Mouse (Mus musculus) intestine, embryonic 15.5 days (tissue): ENCODE data around the gene Slit1. TPM values are rescaled to one million over a fixed set of nuclear protein-coding genes. Genes with fewer than 3 reads are reported as not detected.

Experiments
- ATAC-seq: fragments of 200-750 bp; cut with Nextera tagmentation; 2 replicates; pipeline ENCODE4 v1.8.0; 2017; ENCODE audit warnings: moderate TSS enrichment, moderate library complexity
- H3K27ac ChIP-seq: fragments of 300-500 bp; sonication (generic); 2 replicates; pipeline ENCODE4 v1.5.1; 2015; ENCODE audit warnings: mild to moderate bottlenecking, inconsistent platforms
- H3K27me3 ChIP-seq: fragments of 300-500 bp; sonication (generic); replicated peaks from 2 replicates; pipeline ENCODE4 v1.6.1; 2015; ENCODE audit warnings: inconsistent platforms
- H3K36me3 ChIP-seq: fragments of 300-500 bp; sonication (generic); 2 replicates; pipeline ENCODE4 v1.6.1; 2015; ENCODE audit warnings: inconsistent platforms
- H3K4me1 ChIP-seq: fragments of 300-500 bp; sonication (generic); replicated peaks from 2 replicates; pipeline ENCODE4 v1.6.1; 2015; ENCODE audit warnings: inconsistent platforms
- H3K4me2 ChIP-seq: fragments of 300-500 bp; sonication (generic); replicated peaks from 2 replicates; pipeline ENCODE4 v1.6.1; 2015; ENCODE audit warnings: mild to moderate bottlenecking, inconsistent platforms
- H3K4me3 ChIP-seq: fragments of 300-500 bp; sonication (generic); replicated peaks from 2 replicates; pipeline ENCODE4 v1.5.1; 2015; ENCODE audit warnings: inconsistent platforms
- H3K9ac ChIP-seq: fragments of 300-500 bp; sonication (generic); 2 replicates; pipeline ENCODE4 v1.6.1; 2015; ENCODE audit warnings: inconsistent platforms
- H3K9me3 ChIP-seq: fragments of 300-500 bp; sonication (generic); 2 replicates; pipeline ENCODE4 v1.6.1; 2016; ENCODE audit warnings: inconsistent platforms
- WGBS: fragments of 180-500 bp; shearing (Covaris S2); methylation state at CpG from one replicate; pipeline ENCODE4 v1.1.7; 2015; 5-methylcytosine and 5-hydroxymethylcytosine counted together
- polyA plus RNA-seq: library from polyadenylated mRNA; unstranded; fragments of >200 nt; fragmentation: Nextera tagmentation; extraction: Ambion mirVana; gene quantifications from 2 replicates; pipeline ENCODE4 v1.2.1, GENCODE M21; 2015

Slit1 gene
- polyA plus RNA-seq, 1 experiment from 2014 or later, result 0.63 TPM

DNA sequence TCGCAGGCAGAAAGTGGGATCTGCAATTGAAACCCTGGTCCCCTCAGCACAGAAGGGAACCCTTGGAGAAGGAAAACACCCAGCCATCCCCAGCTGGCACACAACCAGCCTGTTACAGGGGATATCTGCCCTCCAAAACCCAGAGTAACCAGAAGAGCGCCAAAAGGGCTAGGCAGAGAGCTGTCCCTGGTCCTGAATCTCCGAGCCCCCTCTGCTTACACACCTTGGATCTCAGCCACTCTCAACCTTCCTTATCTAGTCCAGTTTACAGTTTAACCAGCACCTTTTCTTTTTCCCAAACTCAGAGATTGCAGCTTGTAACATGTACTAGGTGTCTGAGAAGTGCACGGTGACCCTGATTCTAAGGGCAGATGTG lies 82.5 kb downstream of the Slit1 start:
- H3K4me2 ChIP-seq, result no peak overlapping the region
- H3K27ac ChIP-seq, result no peak overlapping the region
- H3K4me1 ChIP-seq, result no peaks in the 10 kb centered on the region; the same call in 1 of the 2 replicates
- no peaks in the 10 kb centered on the region for H3K9me3 ChIP-seq
- 10% methylated on average over 4 of the region's 4 CpGs for WGBS
- H3K36me3 ChIP-seq, result no peaks in the 10 kb centered on the region
- H3K4me3 ChIP-seq, result no peak overlapping the region
- no peak overlapping the region for H3K9ac ChIP-seq
- peak; percentile 58; the same call in 1 of the 2 replicates for ATAC-seq
- peaks cover 17% of the 10 kb centered on the region for H3K27me3 ChIP-seq

DNA sequence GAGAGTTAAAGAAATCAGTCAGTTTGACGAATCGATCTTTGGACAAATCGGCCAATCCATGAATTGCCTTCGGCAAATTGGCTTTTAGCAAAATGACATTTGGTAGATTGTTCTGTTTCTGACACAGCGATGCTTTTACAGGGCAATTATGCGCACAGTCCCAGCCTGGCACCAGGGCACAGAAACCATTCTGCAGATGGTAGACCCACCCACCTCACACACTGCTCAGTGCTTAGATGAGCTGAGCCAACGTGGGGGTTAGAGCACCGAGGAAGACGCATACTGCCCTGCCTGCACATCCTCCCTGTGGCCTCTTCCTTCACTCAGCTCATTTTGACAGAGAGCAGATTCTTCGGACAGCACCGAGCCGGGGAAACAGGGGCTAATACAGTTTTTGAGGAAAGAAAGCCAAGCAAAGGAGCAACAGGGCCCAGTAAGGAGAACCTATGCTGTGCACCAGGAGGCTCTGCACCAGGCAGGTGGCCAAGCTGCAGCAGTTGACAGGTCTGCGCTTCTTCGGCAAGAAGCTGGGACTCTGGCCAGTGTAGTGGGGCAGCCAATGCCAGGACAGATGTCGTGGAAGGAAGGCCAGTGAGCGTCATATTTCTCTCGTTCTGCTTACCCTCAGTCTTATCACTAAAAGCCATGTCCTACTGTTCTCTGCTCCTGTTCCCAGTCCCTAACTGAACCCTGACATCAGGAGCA lies 83.0 kb downstream of the Slit1 start:
- Histone ChIP-seq H3K27ac (no peak overlapping the region), H3K27me3 (peaks cover 17% of the 10 kb centered on the region), H3K4me1 (no peaks in the 10 kb centered on the region; the same call in 1 of the 2 replicates), H3K9me3 (no peaks in the 10 kb centered on the region), H3K4me2 (no peak overlapping the region), H3K9ac (no peak overlapping the region), H3K4me3 (no peak overlapping the region), H3K36me3 (no peaks in the 10 kb centered on the region)
- no peak for ATAC-seq
- 65% methylated on average over 17 of the region's 17 CpGs for WGBS

DNA sequence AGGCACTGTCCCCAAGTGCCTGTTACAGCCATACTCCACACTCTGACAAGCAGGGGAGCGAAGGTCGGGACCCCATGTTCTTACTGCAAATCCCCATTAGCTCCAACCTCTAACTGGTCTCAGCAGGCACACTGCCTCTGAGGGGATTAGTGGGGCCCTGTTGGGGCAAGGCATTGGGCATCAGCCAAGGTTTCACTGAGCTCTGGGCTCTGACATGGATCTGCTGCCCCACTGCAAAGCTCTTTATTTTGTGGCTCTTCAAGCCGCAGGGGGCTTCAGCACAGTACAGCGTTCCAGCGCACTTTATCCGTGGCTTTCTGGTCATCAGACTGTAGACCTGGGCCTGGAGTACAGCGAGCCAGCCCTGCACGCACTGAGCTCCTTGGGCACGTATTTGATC lies 86.0 kb downstream of the Slit1 start:
- Histone ChIP-seq H3K36me3 (no peaks in the 10 kb centered on the region), H3K4me1 (no peaks in the 10 kb centered on the region), H3K9ac (no peak overlapping the region), H3K27me3 (peaks cover 7% of the 10 kb centered on the region), H3K9me3 (no peaks in the 10 kb centered on the region), H3K27ac (no peak overlapping the region), H3K4me2 (no peak overlapping the region), H3K4me3 (no peak overlapping the region)
- ATAC-seq, result no peak
- 28% methylated on average over 9 of the region's 9 CpGs for WGBS

DNA sequence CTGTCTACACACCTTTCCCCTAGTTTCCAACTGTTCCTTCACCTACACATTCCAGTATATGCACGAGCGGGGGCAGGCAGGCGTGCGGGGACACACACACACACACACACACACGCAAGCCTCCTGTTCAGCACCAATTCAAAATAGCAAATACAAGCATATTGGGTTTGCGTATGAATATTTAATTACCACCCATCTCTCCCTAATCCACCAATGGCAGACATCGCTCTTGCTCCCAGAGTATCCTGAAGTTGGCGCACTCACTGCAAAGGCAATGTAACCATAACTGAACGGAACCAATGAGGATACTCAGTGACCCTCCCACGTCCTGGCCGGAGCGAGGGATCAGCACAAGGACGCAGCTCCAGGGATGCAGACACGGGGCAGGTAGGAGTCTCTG lies 86.8 kb downstream of the Slit1 start:
- no peak overlapping the region for H3K4me2 ChIP-seq
- no peak for ATAC-seq
- peaks cover 7% of the 10 kb centered on the region for H3K27me3 ChIP-seq
- H3K4me3 ChIP-seq, result no peak overlapping the region
- H3K36me3 ChIP-seq, result no peaks in the 10 kb centered on the region
- H3K9ac ChIP-seq, result no peak overlapping the region
- no peaks in the 10 kb centered on the region for H3K9me3 ChIP-seq
- WGBS, result 77% methylated on average over 14 of the region's 14 CpGs
- H3K27ac ChIP-seq, result no peak overlapping the region
- H3K4me1 ChIP-seq, result no peaks in the 10 kb centered on the region

DNA sequence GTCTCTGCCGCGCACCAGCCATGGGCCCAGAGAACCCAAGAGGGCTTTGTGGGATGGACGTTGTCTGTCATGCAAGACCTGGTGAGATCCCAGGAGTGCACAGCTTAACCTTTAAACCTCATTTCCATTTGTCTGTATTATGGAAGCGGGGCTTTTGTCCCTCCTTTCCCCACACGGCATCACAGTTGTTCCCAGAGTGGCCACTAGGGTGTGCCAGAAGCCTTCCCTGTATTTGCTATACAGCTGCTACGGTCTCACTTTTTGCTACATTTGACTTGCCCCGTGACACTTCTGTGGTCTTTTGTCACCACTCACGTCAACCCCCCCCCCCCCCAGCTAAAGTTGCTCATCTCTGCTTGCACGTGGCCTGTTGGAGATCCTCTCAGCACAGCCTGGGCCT lies 87.5 kb downstream of the Slit1 start:
- H3K9me3 ChIP-seq, result no peaks in the 10 kb centered on the region
- H3K4me2 ChIP-seq, result no peak overlapping the region
- no peaks in the 10 kb centered on the region for H3K36me3 ChIP-seq
- no peak overlapping the region for H3K27ac ChIP-seq
- ATAC-seq, result peak; percentile 50; the same call in 1 of the 2 replicates
- H3K4me3 ChIP-seq, result no peak overlapping the region
- 7% methylated on average over 9 of the region's 9 CpGs for WGBS
- H3K9ac ChIP-seq, result no peak overlapping the region
- H3K27me3 ChIP-seq, result peaks cover 7% of the 10 kb centered on the region
- no peaks in the 10 kb centered on the region for H3K4me1 ChIP-seq

DNA sequence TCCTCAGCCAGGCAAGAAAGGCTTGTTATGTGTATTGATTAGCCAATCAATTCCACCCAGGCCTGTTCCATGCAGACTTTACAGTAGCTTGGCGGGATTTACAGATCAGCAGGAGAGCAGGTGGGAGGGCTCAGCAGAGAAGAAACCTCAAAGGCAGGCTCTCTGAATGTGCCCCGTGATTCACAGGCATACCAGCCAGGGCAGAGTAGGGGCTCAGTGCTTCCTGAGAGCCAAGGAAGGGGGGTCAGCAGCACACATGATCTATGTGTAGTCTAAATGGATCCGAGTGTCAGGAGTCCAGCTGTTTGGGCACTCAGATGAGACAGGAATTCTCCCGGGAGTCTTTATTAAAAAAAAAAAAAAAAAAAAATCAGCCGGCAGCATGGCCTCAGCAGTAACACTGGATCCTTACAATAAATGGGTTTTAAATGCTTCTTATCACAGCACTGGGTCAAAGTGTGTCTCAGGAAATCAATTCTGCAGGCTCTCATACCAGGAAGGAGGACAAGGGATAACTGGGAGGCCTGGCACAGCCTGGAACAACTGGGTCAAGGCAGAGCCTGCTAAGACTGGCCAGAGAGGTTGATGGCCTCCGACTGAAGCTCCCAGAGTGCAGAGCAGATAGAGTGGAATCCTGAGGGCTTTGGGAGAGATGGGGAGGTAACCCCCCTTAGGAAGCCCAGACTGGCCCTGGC lies 88.2 kb downstream of the Slit1 start:
- H3K4me3 ChIP-seq, result no peak overlapping the region
- H3K36me3 ChIP-seq, result no peaks in the 10 kb centered on the region
- H3K4me2 ChIP-seq, result no peak overlapping the region
- ATAC-seq, result peak; percentile 77
- no peaks in the 10 kb centered on the region for H3K4me1 ChIP-seq
- no peak overlapping the region for H3K27ac ChIP-seq
- no peaks in the 10 kb centered on the region for H3K9me3 ChIP-seq
- WGBS, result 21% methylated on average over 6 of the region's 6 CpGs
- peaks cover 7% of the 10 kb centered on the region for H3K27me3 ChIP-seq
- H3K9ac ChIP-seq, result no peak overlapping the region

DNA sequence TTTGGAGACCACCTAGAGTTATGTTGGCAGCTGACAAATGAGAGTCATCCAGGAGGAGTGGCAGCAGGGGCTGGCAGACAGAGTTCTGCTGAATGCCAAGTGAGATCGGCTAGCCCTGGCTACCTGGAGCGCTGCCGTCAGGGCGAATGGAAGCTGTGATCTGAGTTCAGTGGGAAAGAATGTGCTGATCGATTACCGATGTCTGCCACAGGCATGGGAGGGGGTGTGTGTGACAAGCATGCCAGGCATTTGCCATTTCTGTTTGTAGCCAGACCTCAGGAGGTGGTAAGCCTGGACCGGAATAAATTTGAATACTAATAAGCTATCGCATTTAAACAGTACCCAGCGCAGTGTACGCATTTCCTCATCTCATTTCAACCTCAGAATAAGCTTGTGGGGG lies 91.5 kb downstream of the Slit1 start:
- H3K4me2 ChIP-seq, result no peak overlapping the region
- no peak overlapping the region for H3K4me3 ChIP-seq
- 51% methylated on average over 10 of the region's 10 CpGs for whole genome bisulfite sequencing
- no peak overlapping the region for H3K9ac ChIP-seq
- no peaks in the 10 kb centered on the region for H3K4me1 ChIP-seq
- H3K36me3 ChIP-seq, result no peaks in the 10 kb centered on the region
- no peak overlapping the region for H3K27ac ChIP-seq
- peaks cover 7% of the 10 kb centered on the region for H3K27me3 ChIP-seq
- H3K9me3 ChIP-seq, result no peaks in the 10 kb centered on the region
- no peak for ATAC-seq

DNA sequence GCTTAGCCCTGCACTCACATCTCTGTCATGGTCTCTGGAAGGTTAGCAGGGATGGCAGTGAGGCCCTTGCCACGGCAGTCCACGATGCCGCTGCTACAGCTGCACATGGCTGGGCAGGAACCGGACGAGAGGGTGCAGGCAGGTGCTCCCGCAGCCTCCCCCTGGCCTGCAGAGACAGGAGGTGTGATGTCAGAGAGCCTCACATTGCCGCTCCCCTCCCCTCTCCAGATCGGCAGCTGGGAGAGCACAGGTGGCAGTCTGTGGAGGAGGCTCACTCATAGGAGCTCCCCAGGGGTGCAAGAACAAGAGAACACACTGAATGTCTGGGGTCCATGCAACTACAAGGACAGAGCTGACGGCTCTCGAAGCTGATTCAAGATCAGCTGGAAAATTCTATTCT lies 94.1 kb downstream of the Slit1 start:
- no peaks in the 10 kb centered on the region for H3K36me3 ChIP-seq
- no peaks in the 10 kb centered on the region for H3K9me3 ChIP-seq
- H3K4me1 ChIP-seq, result no peaks in the 10 kb centered on the region
- no peaks in the 10 kb centered on the region for H3K27me3 ChIP-seq
- no peak for ATAC-seq
- WGBS, result 47% methylated on average over 10 of the region's 10 CpGs
- no peak overlapping the region for H3K27ac ChIP-seq
- H3K4me3 ChIP-seq, result no peak overlapping the region
- H3K9ac ChIP-seq, result no peak overlapping the region
- H3K4me2 ChIP-seq, result no peak overlapping the region

DNA sequence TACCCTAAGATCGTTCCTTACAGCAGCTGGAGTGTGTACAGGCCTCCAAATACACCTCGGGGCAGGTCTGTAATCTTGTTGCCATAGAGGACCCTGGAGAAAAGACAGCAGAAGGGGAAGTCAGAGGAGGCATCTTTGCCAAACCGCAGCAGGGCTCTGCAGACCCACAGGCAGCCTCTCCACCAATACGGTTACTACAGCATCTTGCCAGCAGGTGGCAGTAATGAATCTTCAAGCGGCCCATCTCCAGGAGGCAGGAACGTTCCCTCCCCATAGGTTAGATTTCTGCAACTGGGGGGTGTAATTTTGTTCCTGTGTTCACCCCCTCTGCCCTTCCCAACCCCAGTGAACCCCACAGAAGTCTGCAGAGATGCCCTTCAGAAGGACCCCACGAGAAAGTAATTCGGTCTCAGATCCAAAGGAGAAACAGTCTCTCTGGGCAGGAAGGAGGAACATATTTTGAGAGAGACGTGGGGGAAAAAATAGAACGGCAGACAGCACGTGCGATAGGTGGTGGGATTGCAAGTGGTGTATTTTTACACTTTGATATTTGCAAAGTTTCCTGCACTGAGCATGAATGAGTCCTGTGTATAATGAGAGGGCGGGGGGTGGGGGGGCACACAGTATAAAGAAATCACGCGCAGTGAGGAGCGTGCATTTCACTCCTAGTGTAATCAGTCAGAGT lies 96.4 kb downstream of the Slit1 start:
- Histone ChIP-seq H3K9me3 (no peaks in the 10 kb centered on the region), H3K4me3 (no peak overlapping the region), H3K4me1 (no peaks in the 10 kb centered on the region), H3K9ac (no peak overlapping the region), H3K27me3 (no peaks in the 10 kb centered on the region), H3K27ac (no peak overlapping the region), H3K36me3 (no peaks in the 10 kb centered on the region), H3K4me2 (no peak overlapping the region)
- 41% methylated on average over 16 of the region's 16 CpGs for WGBS
- ATAC-seq, result 0 out of 2 replicates have a peak, but pooled peaks have one; percentile 43

DNA sequence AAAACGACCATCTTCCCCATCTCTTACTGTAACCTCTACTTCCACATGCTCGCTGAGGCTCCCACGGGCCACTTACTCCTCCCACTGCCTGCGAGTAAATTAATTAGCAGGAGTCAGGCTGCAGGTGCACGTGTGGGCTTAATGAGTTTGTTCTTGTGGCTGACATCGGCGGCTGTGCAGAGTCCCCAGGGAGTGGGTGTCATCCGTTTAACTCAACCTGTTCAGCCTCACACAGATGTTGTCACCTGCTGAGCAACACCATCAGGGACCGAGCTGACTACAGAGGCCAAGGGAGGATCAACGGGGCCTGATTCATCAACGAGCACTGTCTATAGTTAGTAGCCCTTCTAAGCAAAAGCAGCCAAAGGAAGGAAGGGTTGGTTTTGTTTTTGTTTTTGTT lies 100.5 kb downstream of the Slit1 start:
- H3K4me1 ChIP-seq, result no peaks in the 10 kb centered on the region
- H3K4me3 ChIP-seq, result no peak overlapping the region
- H3K27me3 ChIP-seq, result no peaks in the 10 kb centered on the region
- H3K9me3 ChIP-seq, result no peaks in the 10 kb centered on the region
- no peak overlapping the region for H3K9ac ChIP-seq
- H3K4me2 ChIP-seq, result no peak overlapping the region
- ATAC-seq, result no peak
- no peak overlapping the region for H3K27ac ChIP-seq
- no peaks in the 10 kb centered on the region for H3K36me3 ChIP-seq
- 60% methylated on average over 11 of the region's 11 CpGs for WGBS

DNA sequence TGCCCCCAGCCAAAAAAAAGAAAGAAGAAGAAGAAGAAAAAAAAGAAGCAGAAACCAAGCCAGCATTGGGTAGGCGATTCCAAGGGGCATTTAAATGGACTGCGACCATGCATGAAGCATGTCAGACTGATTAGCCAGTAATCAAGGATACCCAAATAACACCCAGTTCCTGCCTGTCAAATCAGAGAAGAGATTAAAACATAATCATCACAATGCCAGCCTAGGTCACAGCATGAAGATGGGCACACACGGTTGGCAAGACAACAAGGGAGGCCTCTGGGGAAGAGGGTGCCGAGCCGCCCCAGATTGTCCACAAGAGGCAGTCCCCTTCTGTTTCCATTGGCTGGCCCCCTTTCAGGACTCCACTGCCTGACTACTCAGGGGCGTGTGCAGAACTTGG lies 108.5 kb downstream of the Slit1 start:
- 75% methylated on average over 6 of the region's 6 CpGs for WGBS
- H3K27me3 ChIP-seq, result no peaks in the 10 kb centered on the region

DNA sequence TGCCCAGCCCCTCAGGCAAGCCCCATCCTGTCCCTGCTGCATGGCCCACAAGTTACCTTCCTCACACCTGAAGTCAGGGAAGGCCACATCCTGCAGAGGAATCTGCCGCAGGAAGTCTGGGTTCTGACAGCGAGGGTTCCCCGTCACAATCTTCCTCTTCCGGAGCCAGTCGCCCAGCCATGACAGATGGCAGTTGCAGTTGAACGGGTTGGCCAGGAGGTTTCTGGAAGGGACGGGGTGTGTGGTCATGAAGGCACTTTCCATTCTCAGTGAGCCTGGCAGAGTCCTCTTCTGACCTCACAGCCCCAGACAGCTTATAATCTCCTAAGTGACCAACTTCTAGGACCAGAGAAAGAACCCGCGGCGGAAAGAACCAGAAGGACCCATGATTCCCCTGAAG lies 109.4 kb downstream of the Slit1 start:
- H3K4me2 ChIP-seq, result no peak overlapping the region
- no peaks in the 10 kb centered on the region for H3K36me3 ChIP-seq
- no peaks in the 10 kb centered on the region for H3K4me1 ChIP-seq
- H3K27ac ChIP-seq, result no peak overlapping the region
- H3K9ac ChIP-seq, result no peak overlapping the region
- 78% methylated on average over 10 of the region's 10 CpGs for WGBS
- no peak for ATAC-seq
- H3K4me3 ChIP-seq, result no peak overlapping the region
- no peaks in the 10 kb centered on the region for H3K9me3 ChIP-seq
- no peaks in the 10 kb centered on the region for H3K27me3 ChIP-seq

More for the DNA sequence above, 108.5 kb downstream of the Slit1 start:
- Histone ChIP-seq H3K36me3 (no peaks in the 10 kb centered on the region), H3K4me2 (no peak overlapping the region), H3K27ac (no peak overlapping the region), H3K4me1 (no peaks in the 10 kb centered on the region), H3K4me3 (no peak overlapping the region), H3K9me3 (no peaks in the 10 kb centered on the region), H3K9ac (no peak overlapping the region)
- no peak for ATAC-seq
